Mouse (Mus musculus) cerebellum, adult 2 months (tissue): ENCODE measurements around the gene Gpr107.

Experiments
- CTCF ChIP-seq: fragments of 200-500 bp; IDR thresholded peaks from 2 replicates; pipeline ENCODE4 v1.5.1; 2011; ENCODE audit warnings: low read depth, mild to moderate bottlenecking, control low read depth, low read length, moderate library complexity, borderline replicate concordance; ENCODE audit not compliant: insufficient read depth
- POLR2A ChIP-seq: fragments of 200-500 bp; IDR thresholded peaks from 2 replicates; pipeline ENCODE4 v1.6.1; 2011; ENCODE audit warnings: low read length, control low read depth, borderline replicate concordance; ENCODE audit not compliant: insufficient read depth

- TF ChIP-seq CTCF, result no peak
- no peak for TF ChIP-seq POLR2A
These were observed 15.8 kb upstream of the Gpr107 start for GRCm38 (mm10) chr2:31136338-31136737.
